ENCODE assay signal across 18 mouse cellular contexts in genomic region chr9:35262418-35262817, GRCm38 (mm10).
"Had no signal": no experiment of that assay in that cellular context is flagged by ENCODE, and none has a peak within 500 bp of the region (broad histone marks: within the 10 kb centered on the region; RNA-seq: fewer than 3 reads in every experiment).

No protein-coding gene starts in this region.

- H3K9ac ChIP-seq: intestine, embryonic 15.5 days; kidney, embryonic 15.5 days; liver, embryonic 14.5 days; liver, postnatal 0 days; lung, embryonic 14.5 days; midbrain, embryonic 12.5 days; midbrain, embryonic 15.5 days had no signal

- H3K36me3 ChIP-seq: intestine, embryonic 15.5 days; kidney, embryonic 15.5 days; midbrain, embryonic 15.5 days had no signal

- H3K4me3 ChIP-seq: intestine, embryonic 15.5 days; kidney, embryonic 15.5 days; left cerebral cortex, adult 2 months; megakaryocyte, embryonic 14.5 days; midbrain, embryonic 12.5 days; midbrain, embryonic 15.5 days had no signal

- H3K9me3 ChIP-seq: intestine, embryonic 15.5 days; kidney, embryonic 15.5 days; megakaryocyte, embryonic 14.5 days; midbrain, embryonic 12.5 days; midbrain, embryonic 15.5 days had no signal

- DNase-seq: kidney, adult 2 months; kidney, postnatal 10 days; kidney, postnatal 36 days; layer of hippocampus, postnatal 36 days; liver, postnatal 0 days; lung, embryonic 14.5 days; thymus, adult 2 months; thymus, postnatal 14 days had no signal

- H3K27me3 ChIP-seq: intestine, embryonic 15.5 days; kidney, embryonic 15.5 days; megakaryocyte, embryonic 14.5 days; midbrain, embryonic 12.5 days; midbrain, embryonic 15.5 days had no signal

- ATAC-seq: intestine, embryonic 15.5 days; liver, postnatal 0 days; lung, postnatal 0 days; midbrain, embryonic 15.5 days had no signal

- H3K27ac ChIP-seq: intestine, embryonic 15.5 days; kidney, embryonic 15.5 days; left cerebral cortex, adult 2 months; liver, embryonic 14.5 days; macrophage; midbrain, embryonic 12.5 days; midbrain, embryonic 15.5 days; stomach, postnatal 0 days had no signal

- H3K4me1 ChIP-seq: intestine, embryonic 15.5 days had no signal

- H3K4me2 ChIP-seq: intestine, embryonic 15.5 days; kidney, embryonic 15.5 days; lung, embryonic 14.5 days; midbrain, embryonic 12.5 days; midbrain, embryonic 15.5 days had no signal
